Mouse (Mus musculus) ES-E14 (cell line): Measurements from ENCODE around the gene Znrf4. TPM values are rescaled to one million over a fixed set of nuclear protein-coding genes. Genes with fewer than 3 reads are reported as not detected.
A peak's percentile ranks its signal among the peaks of the same experiment; 100 is the strongest.

Experiments used
- DNase-seq: peaks from one replicate; pipeline ENCODE4 v3.0.0-alpha.2; 2013; ENCODE audit warnings: low read depth, low spot score
- H3K27ac ChIP-seq: 2 replicates; pipeline ENCODE4 v1.5.1; 2012; ENCODE audit warnings: low read depth, mild to moderate bottlenecking, low read length, moderate library complexity, mixed read lengths; ENCODE audit not compliant: poor library complexity, insufficient read depth, severe bottlenecking
- H3K36me3 ChIP-seq: 2 replicates; pipeline ENCODE4 v1.6.1; 2012; ENCODE audit warnings: mild to moderate bottlenecking, low read length, moderate library complexity, mixed read lengths; ENCODE audit not compliant: control insufficient read depth, poor library complexity, insufficient read depth, severe bottlenecking
- H3K4me1 ChIP-seq, 2 experiments: fragments of 150-350 bp in 1 of 2; sonication (generic) in 1 of 2; 2 replicates each; pipeline ENCODE4 v1.6.1; 2012; ENCODE audit warnings: low read length in 2 of 2, mild to moderate bottlenecking in 1 of 2, mixed read lengths in 1 of 2; ENCODE audit not compliant: control insufficient read depth in 2 of 2, insufficient read depth in 2 of 2, poor library complexity in 1 of 2
- H3K4me3 ChIP-seq, 2 experiments: fragments of 150-350 bp in 1 of 2; sonication (generic) in 1 of 2; 2 replicates each; pipeline ENCODE4 v1.5.1; 2012; ENCODE audit warnings: low read length in 2 of 2, low read depth in 1 of 2, mild to moderate bottlenecking in 1 of 2, mixed read lengths in 1 of 2; ENCODE audit not compliant: insufficient read depth in 1 of 2, poor library complexity in 1 of 2, severe bottlenecking in 1 of 2
- H3K9ac ChIP-seq: 2 replicates; pipeline ENCODE4 v1.6.1; 2012; ENCODE audit warnings: low read depth, mild to moderate bottlenecking, low read length, mixed read lengths; ENCODE audit not compliant: poor library complexity, insufficient read depth, severe bottlenecking
- H3K9me3 ChIP-seq: fragments of 150-350 bp; sonication (generic); 2 replicates; pipeline ENCODE4 v1.6.1; 2012; ENCODE audit warnings: low read depth, mild to moderate bottlenecking, low read length; ENCODE audit not compliant: control insufficient read depth, insufficient read depth
- CHD2 ChIP-seq: IDR thresholded peaks from 2 replicates; pipeline ENCODE4 v1.6.1; 2014; ENCODE audit warnings: mild to moderate bottlenecking, low read depth, low read length, inconsistent platforms
- HCFC1 ChIP-seq: IDR thresholded peaks from 2 replicates; pipeline ENCODE4 v1.6.1; 2012; ENCODE audit warnings: low read length, inconsistent platforms, borderline replicate concordance; ENCODE audit not compliant: insufficient read depth
- MAFK ChIP-seq: IDR thresholded peaks from 2 replicates; pipeline ENCODE4 v1.6.1; 2014; ENCODE audit warnings: mild to moderate bottlenecking, low read depth, low read length, inconsistent platforms; ENCODE audit not compliant: insufficient read depth
- ZC3H11A ChIP-seq: IDR thresholded peaks from 2 replicates; pipeline ENCODE4 v1.6.1; 2012; ENCODE audit warnings: low read depth, mild to moderate bottlenecking, inconsistent platforms, low read length, borderline replicate concordance
- ZNF384 ChIP-seq: IDR thresholded peaks from 2 replicates; pipeline ENCODE4 v1.6.1; 2012; ENCODE audit warnings: low read depth, low read length, inconsistent platforms
- in situ Hi-C, 2 experiments: fragments of 600-800 bp; cut with MboI; formaldehyde crosslinking; loops; one replicate each; pipeline ENCODE4 v1.15.1; 2025; ENCODE audit warnings: low sequenced_read_pairs in 2 of 2, inconsistent platforms in 1 of 2; ENCODE audit not compliant: unreplicated experiment in 2 of 2
- total RNA-seq: library from RNA; depleted of rRNA; stranded (reverse); fragments of 300-350 nt; gene quantifications from 2 replicates; pipeline ENCODE4 v1.2.3, GENCODE M21; 2012

Znrf4 gene
- total RNA-seq, 1 experiment: not detected

DNA sequence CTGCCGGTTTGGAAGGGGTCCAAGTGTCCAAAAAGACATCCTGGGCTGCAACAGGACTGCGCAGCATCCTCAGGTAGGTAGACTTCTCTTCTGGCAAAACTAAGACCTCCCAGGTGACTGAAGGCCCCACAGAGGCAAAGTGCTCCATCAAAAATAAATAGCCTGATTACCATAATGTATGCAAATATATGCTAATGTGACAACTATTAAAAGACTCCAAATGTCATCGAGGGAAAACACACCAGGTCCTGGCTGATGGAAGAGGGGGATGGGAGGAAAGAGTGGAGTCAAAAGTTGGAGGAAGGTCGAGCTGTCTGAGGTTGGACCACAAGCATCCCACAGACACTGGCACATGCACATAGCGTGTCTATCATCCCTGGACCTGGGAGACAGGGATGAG lies 13.0 kb downstream of the Znrf4 start:
- no peak for TF ChIP-seq HCFC1
- no peak for TF ChIP-seq CHD2
- TF ChIP-seq MAFK: no peak
- no peak for TF ChIP-seq ZC3H11A
- no peak for TF ChIP-seq ZNF384

DNA sequence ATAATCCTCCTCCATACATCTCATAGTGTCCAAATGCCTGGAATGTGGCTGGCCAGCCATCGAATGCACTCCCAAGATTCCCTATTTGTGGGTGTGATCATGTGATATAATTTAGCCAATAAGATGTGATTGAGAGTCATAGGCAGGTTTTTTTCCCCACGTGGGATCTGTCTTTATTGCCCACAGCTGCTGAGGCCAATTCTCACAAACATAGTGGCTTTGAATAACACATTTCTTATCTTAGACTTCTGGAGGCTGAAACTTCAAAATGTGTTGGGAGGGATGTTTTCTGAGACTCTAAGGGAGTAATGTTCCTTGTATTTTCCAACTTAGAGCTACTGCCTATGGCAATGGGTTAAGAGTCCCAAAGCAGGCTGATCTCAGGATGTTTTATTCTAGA lies 17.8 kb downstream of the Znrf4 start:
- H3K27ac ChIP-seq: no peak overlapping the region
- H3K4me3 ChIP-seq: no peak overlapping the region
- H3K4me1 ChIP-seq: no peaks in the 10 kb centered on the region
- TF ChIP-seq ZC3H11A (no peak), ZNF384 (no peak), MAFK (no peak)
- in situ Hi-C loops: no loop called here
- no peak overlapping the region for H3K9ac ChIP-seq
- no peaks in the 10 kb centered on the region for H3K36me3 ChIP-seq
- no peaks in the 10 kb centered on the region; the same call in 1 of the 2 replicates for H3K9me3 ChIP-seq
- DNase-seq: no peak

More for the DNA sequence above, 13.0 kb downstream of the Znrf4 start:
- Histone ChIP-seq H3K4me3 (no peak overlapping the region), H3K36me3 (no peaks in the 10 kb centered on the region), H3K9me3 (no peaks in the 10 kb centered on the region; the same call in 1 of the 2 replicates), H3K9ac (no peak overlapping the region), H3K4me1 (no peaks in the 10 kb centered on the region), H3K27ac (no peak overlapping the region)
- no peak for DNase-seq
- in situ Hi-C loops: no loop called here

DNA sequence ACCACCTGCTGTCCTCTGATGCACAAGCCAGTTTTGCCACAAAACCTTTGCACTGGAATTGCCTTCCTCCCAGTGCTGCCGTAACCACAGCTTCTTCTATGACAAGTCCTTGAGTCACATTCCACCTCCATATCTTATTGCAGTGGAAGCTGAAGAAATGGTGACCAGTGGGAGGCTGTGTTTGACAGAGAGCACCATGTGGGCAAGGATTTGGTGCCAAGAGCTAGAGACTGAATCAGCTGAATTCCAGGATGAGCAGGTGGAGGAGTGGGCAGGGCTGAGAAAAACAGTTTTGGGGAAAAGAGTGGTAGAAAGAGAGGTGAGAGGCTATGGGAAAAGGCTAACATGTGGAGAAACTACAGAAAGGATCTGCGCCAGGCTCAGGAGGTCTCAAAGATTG lies 18.4 kb downstream of the Znrf4 start:
- no peaks in the 10 kb centered on the region for H3K4me1 ChIP-seq
- H3K4me3 ChIP-seq: no peak overlapping the region
- no peak overlapping the region for H3K27ac ChIP-seq
- TF ChIP-seq HCFC1: no peak
- no peak for DNase-seq
- H3K36me3 ChIP-seq: no peaks in the 10 kb centered on the region
- in situ Hi-C loops: no loop called here
- H3K9ac ChIP-seq: no peak overlapping the region
- no peaks in the 10 kb centered on the region; the same call in 1 of the 2 replicates for H3K9me3 ChIP-seq

DNA sequence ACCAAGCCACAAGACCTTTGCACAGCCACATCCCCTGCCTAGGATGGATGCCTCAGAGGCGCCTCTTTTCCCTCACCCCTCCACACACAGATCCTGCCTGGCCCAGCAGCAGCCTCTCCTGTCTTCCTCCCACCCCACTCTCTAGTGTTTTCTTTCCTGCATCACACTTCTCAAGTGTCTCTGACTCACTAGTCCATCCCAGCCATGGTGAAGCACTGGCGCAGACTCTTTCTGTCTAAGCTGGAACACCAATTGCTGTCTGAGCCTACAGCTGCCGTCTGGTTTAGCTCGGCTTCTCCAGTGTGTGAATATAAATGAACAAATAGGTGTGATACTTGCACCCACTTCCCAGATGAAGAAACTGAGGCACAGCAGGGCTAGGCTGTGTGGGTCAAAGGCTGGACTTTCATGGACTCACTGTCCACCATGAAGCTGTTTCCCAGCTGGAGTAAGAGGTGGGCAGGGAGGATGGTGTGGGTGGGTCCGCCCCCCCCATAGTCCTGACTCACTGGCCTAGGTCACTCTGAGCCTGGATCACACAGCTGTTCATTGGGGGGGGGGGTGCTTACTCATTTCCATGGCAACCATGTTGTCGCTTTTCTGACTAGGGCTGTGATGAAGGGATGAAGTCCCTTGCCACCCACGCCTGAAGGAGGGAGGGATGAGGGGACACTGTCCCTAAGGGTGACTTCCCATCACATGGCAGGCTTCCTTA lies 21.6 kb downstream of the Znrf4 start:
- Histone ChIP-seq H3K4me1 (peaks cover 0 to 6% of the 10 kb centered on the region in 2 experiments; a peak in 2 of 4 replicates), H3K9ac (no peak overlapping the region), H3K9me3 (no peaks in the 10 kb centered on the region; the same call in 1 of the 2 replicates), H3K36me3 (no peaks in the 10 kb centered on the region), H3K27ac (no peak overlapping the region), H3K4me3 (no peak overlapping the region)
- TF ChIP-seq ZC3H11A (no peak), MAFK (no peak)
- no peak for DNase-seq
- in situ Hi-C loops: no loop called here

DNA sequence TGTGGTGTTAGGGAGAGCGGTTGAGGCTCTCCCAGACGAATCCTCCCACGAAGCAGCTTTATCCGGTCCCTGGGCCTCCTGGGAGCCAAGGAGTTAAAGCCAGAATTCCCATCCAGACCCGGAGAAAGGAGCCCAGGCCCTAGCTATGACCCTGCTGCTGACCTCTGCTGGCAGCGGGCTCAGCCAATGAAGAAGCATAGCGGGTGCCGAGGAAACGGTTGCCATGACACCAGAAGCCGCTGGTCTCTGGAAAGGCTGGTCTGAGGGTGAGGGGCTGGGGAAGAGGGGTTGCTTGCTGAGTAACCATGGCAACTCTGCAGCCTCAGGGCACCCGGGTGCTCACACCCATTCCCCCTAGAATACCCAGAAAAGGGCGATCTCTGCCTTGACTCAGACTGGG lies 24.2 kb downstream of the Znrf4 start:
- in situ Hi-C loops: no loop called here
- H3K27ac ChIP-seq: no peak overlapping the region

More for the DNA sequence above, 24.2 kb downstream of the Znrf4 start:
- peak overlapping the region; percentile 26; the same call in 1 of the 2 replicates for H3K9ac ChIP-seq
- H3K4me1 ChIP-seq: peaks cover 0 to 6% of the 10 kb centered on the region in 2 experiments; a peak in 2 of 4 replicates
- DNase-seq: no peak
- H3K36me3 ChIP-seq: no peaks in the 10 kb centered on the region
- TF ChIP-seq MAFK: no peak
- no peak for TF ChIP-seq ZNF384
- no peak for TF ChIP-seq HCFC1
- no peak for TF ChIP-seq ZC3H11A
- no peak for TF ChIP-seq CHD2
- no peak overlapping the region for H3K4me3 ChIP-seq
- H3K9me3 ChIP-seq: no peaks in the 10 kb centered on the region
